Mouse (Mus musculus): ENCODE data around the gene Cmtm8.
A peak's percentile ranks its signal among the peaks of the same experiment; 100 is the strongest.

The Cmtm8 gene

DNA sequence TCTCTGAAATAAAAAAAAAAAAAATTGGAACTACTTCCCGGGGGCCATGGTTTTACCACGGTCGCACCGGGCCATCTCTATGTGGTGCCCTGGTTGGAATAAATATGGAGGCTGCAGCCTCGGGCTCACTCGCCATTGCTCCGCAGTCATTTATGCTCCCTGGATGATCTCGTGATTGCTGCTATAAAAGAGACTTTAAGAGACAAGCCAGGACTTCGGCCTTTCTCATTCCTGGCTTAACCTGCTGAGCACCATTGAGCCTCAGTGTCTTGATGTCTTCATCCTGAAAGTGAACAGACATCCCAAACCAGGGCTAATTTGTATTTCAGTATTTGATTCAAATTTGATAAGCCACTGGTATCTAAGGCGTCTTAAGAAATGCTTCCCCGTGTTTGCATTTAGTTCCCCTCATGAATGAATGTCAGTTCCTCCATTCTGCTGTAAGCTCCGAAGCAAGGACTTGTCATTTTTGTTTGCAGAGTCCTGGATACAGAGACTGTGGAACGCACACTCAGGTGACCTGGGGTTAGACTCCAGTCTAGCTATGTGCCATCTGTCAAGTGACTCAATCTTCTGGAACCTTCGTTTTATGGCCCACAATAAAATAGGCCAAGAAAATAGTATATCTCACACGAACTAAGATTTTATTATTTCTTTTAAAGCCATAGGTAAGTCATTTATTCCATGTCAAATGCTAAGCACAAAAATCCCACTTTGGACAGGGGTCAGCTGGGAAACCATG, 22.2 kb downstream of the Cmtm8 start:
- DNase-seq (ENCODE audit: low spot score) = no peak

DNA sequence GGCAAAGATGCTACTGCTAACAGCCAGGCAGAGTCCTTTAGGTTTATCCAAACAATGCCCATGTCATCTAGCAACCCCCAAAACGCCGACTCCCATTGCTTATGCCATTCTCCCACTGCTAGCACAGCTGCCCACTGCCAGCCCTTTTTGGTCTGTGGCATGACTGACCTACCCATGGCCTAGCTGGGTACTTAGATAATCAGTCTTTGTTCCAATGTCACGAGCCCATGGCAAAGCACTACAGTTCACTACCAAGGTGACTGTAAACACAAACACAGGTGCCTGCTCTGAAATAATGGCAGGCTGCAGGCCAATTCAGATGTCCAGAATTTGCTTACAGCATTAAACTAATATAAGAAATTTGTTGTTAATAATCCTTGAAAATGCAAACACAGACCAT, 25.0 kb downstream of the Cmtm8 start:
- DNase-seq (ENCODE audit: low spot score) = no peak

DNA sequence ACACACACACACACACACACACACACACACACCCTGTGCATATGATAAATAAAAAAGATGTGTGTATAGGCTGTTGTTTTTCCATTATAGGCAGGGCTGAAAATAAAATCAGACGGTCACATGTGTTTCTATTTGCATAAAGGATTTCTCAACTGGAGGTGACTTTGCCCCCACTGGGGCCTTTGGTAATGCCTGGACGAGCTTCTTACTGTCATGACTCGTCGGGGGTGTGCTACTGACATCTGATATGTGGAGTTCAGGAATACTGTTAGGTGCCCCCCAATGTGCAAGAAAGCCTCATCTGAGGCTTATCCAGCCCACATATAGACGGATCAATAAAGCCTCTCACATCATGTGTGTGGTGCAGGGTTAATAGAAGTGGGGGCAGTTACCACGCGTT, 26.9 kb downstream of the Cmtm8 start:
- no peak for DNase-seq (ENCODE audit: low spot score)

GRCm38 (mm10) chr9:114816121-114816520, 27.8 kb downstream of the Cmtm8 start:
- DNase-seq (ENCODE audit: low spot score) = no peak

DNA sequence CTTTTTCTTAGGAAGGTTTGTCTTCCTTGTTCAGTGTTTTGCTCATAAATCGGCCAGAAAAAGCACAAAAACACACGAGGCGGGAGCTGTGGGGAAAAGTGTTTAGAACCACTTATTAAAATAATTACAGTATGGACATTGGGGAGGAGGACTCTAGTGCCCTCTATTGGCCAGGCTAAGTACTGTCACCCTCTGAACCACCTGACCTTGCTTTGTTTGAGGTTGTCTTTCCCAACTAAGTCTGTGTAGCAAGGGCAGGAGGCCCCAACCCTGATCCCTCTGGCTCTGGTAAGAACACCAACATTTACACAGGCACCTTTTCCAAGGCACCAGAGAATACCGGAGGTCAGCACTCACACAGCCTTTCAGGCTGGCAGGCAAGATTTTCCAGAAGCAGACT, 28.6 kb downstream of the Cmtm8 start:
- peak; percentile 53 for DNase-seq (ENCODE audit: low spot score)

- no peak for DNase-seq (ENCODE audit: low spot score)
Measured at GRCm38 (mm10) chr9:114812001-114812400, 32.0 kb downstream of the Cmtm8 start.

DNA sequence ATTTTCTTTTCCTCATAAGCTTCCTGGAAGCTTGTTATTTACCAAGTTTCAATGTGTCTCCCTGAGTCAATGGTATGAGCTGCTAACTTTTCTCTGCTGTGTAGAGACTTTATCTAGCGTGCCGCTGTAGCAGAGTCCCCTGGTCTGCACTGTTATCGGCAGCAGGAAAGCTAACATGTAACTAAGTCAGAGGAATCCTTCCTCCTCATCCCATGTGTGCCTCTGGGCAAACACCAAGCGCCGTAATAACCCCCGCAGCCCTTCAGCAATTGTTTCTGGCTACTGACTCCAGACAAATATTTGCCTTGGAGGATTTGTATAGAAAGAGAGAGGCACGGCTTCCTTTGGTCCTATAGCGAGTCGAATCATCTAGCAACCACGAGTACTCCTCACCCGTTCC, 33.1 kb downstream of the Cmtm8 start:
- DNase-seq (ENCODE audit: low spot score) = no peak

DNA sequence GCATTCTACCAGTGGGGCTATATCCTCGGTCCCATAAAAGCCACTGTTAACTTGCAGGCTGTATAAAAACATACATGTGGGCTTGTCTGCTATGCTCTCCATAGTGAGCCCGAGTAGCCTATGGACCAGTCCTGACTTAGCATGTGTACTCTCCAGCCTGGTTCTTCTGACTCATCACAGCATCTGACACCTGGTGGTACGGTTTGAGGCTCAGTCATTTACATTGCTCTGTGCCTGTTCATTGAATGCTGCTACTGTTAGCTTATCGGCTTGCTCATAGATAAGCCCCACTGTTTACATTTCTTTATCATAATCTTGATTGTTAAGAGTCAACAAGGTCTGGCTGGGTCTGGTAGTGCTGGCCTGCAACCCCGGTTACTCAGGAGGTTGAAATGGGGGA, 35.3 kb downstream of the Cmtm8 start:
- DNase-seq (ENCODE audit: low spot score) = no peak

DNA sequence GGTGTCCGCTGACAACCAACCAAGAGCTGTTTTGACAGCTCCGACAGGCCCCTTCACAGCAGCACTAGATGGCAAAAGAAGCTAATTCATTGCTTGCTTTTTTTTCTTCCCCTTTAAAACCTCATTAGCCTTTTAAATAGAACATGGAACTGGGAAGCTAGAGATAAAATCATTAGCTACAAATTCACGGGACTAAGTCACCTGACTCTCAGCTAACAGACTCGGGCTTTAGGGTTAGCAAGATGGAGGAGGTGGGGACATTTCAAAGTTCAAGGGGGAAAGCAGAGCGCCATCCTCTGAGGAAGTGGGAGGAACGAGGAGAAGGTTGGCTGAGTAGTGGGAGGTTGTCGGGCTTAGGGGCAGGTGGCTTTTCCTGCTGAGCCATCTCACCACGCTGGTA, 36.7 kb downstream of the Cmtm8 start:
- no peak for DNase-seq (ENCODE audit: low spot score)

DNA sequence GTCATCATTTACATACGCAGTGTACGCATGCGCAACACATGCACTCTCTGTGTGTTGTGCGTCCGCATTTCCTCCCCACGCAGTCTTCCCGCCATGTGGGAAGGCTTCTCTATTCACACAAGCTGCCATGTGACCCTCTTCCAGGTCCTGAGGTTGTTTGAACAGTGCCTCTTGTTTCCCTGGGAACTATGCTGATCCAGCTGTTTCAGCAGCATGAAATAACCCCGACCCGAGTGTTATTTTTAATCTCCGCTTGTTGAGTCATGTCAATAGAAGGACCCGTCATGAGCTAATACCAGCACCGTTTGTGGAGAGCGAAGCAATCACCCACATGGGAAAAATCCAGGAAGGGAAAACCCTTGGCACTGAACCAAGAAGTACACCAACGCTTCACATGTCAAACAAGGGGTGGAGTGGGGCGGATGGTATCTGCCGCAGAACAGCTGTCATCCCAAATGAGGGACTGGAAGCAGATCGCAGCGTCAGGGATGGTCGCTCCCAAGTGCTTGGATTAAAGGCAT, 38.7 kb downstream of the Cmtm8 start:
- no peak for DNase-seq (ENCODE audit: low spot score)

DNA sequence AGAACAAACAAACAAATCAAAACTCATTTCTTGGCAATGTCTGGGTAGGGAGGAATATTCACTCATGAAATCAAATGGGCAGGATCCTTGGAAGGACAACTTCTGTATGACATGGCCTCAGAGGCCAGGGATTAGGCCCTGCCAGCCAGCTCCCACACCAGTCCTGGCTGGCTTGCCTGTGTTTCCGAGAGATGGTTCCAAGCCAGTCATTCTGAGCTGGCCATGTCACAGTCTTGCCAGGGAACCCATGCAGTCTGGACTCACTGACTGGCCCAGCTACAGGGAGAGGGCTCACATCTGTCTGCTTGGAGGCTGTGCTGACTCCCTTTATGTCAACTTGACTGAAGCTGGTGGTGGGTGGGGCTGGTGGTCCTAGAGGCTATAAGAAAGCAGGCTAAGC, 41.8 kb downstream of the Cmtm8 start:
- no peak for DNase-seq (ENCODE audit: low spot score)

GRCm38 (mm10) chr9:114801301-114801700, 42.7 kb downstream of the Cmtm8 start:
- no peak for DNase-seq (ENCODE audit: low spot score)

GRCm38 (mm10) chr9:114799498-114800107, 44.4 kb downstream of the Cmtm8 start:
- DNase-seq (ENCODE audit: low spot score) = no peak

GRCm38 (mm10) chr9:114798845-114799244, 45.1 kb downstream of the Cmtm8 start:
- no peak for DNase-seq (ENCODE audit: low spot score)

DNA sequence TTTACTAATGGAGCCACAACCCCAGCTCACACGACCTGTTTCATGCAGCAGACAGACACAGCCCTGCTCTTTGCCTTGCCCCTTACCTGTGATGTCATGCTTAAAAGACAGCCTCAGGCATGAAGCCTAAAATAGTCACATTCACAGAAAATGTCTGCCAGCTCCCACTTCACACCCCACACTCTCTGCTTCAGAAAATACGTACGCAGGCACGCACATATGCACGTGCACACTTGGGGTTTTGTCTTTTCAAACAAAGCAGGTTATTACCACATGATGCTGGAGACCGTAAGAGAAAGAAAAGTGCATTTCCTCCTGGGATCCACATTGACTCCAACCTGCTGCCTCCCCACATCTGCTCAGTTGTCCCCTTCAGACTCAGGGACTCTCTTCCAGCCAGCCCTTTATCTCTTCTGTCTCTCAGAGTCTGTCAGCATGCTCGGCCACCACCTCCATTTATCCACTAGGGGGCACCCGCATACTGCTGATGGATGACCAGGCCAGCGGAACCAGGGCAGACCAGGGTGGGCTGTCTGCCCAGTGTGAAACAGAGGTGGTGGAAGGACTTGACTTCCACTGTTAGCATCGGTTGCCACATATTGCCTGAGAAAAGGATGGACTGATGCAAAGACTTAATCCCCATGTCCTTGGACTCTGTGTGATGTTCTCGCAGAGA, 46.5 kb downstream of the Cmtm8 start:
- DNase-seq (ENCODE audit: low spot score) = peak; percentile 89

- no peak for DNase-seq (ENCODE audit: low spot score)
Measured at GRCm38 (mm10) chr9:114796473-114797050, 47.4 kb downstream of the Cmtm8 start.

DNA sequence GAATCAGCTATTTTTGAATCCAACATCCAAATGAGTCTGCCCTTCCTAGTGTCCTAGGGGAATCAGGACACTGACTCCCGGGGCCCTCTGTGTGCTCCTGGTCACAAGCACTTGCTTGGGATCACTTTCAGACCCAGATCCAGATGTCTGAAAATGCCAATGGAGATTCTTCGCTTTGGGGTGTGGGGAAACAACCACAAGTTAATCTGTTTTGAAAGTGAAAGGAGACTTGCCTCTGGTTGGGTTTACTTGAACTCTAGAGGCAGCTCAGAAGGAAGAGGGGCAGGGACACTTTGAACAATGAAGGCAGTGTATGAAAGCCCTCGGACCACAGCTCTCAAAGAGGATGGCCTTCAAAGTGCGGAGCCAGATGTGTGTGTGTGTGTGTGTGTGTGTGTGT, 49.5 kb downstream of the Cmtm8 start:
- DNase-seq (ENCODE audit: low spot score) = no peak

DNA sequence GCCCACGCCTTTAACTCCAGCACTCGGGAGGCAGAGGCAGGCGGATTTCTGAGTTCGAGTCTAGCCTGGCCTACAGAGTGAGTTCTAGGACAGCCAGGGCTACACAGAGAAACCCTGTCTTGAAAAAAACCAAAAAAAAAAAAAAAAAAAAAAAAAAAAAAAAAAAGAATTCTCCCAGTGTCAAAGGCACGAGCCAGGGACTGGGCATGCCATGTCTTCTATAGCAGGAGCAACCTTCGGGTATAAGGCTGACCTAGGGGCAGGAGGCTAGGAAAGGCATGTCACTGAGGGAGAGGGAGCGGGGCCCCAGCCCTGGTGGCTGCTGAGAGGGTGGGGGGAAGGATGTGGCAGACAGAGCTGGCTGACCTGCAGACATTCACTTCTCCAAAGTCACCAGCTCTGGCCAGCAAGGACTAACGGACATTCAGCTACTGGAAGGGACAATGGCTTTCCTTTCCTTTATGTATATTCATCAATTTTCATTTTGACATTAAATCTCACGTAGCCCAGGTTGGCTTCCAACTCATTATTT, 50.1 kb downstream of the Cmtm8 start:
- no peak for DNase-seq (ENCODE audit: low spot score)

GRCm38 (mm10) chr9:114789989-114790388, 54.0 kb downstream of the Cmtm8 start:
- DNase-seq (ENCODE audit: low spot score) = no peak

- DNase-seq (ENCODE audit: low spot score) = no peak
Measured at GRCm38 (mm10) chr9:114789557-114789956, 54.4 kb downstream of the Cmtm8 start.

GRCm38 (mm10) chr9:114788697-114789096, 55.3 kb downstream of the Cmtm8 start:
- no peak for DNase-seq (ENCODE audit: low spot score)

GRCm38 (mm10) chr9:114787716-114788115, 56.2 kb downstream of the Cmtm8 start:
- DNase-seq (ENCODE audit: low spot score) = no peak

GRCm38 (mm10) chr9:114787134-114787533, 56.8 kb downstream of the Cmtm8 start:
- DNase-seq (ENCODE audit: low spot score) = no peak
